Mouse (Mus musculus): ENCODE measurements around the gene 1700001J03Rik.
"Not testable (repeated sequence)": the region's sequence is repeated elsewhere in the genome, so short reads cannot be mapped to it uniquely, and the experiment has no call there.

Gene 1700001J03Rik

GRCm38 (mm10) chr5:146185204-146185603 is at the start of gene 1700001J03Rik:
TSS of gene 1700001J03Rik (minus strand) at chr5:146185304.
- not testable (repeated sequence) for DNase-seq (ENCODE audit: low read depth, low spot score)

- no peak for DNase-seq (ENCODE audit: low read depth, low spot score)
Observed at GRCm38 (mm10) chr5:146234336-146234735, 49.2 kb upstream of the 1700001J03Rik start.

GRCm38 (mm10) chr5:146232816-146233215 is 47.7 kb upstream of the 1700001J03Rik start:
- DNase-seq (ENCODE audit: low read depth, low spot score), result no peak

DNA sequence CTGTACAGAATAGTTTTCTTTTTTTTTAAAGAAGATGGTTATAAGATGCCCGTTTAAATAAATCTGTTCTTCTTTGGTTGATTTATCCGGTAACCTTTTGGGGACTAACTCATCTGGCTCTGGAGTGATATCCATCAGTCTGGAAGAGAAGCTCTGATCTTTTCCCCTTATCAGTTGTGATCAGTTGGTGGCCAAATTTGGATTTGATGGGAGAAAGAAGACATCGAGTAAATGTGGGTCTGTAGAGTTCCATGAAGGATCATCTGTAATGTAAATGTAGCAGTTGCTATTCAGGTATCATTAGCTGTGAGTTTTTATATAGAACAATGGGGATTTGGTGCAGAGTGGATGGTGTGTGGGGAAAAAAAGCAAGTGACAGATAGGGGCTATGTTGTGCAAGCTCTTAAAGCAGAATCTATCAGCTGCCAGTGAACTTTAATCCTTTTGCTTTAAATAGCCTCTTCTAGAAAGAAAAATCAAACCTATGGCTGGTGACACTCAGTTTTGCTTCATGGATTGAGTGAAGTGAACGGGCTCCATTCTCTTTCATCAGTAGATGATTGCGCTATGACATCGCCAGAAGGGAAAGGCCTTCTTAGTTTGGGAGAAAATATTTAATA is 47.1 kb upstream of the 1700001J03Rik start:
- DNase-seq (ENCODE audit: low read depth, low spot score), result no peak

DNA sequence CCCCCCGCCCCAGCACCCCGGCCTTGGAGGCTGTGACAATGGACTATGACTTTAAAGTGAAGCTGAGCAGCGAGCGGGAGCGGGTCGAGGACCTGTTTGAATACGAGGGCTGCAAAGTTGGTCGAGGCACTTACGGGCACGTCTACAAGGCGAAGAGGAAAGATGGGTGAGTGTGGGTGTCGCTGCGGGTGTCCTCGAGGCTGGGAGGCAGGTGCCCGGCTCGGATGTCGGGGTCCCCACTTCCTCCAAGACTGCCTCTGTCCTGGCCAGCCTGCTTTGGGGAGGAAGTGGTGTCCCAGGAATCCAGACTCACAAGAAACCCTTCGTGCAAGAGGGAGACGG is 46.5 kb upstream of the 1700001J03Rik start:
- DNase-seq (ENCODE audit: low read depth, low spot score), result no peak

GRCm38 (mm10) chr5:146230864-146231654 is 46.0 kb upstream of the 1700001J03Rik start, which contains the start of gene Cdk8:
TSS of gene Cdk8 (plus strand) at chr5:146231230.
- DNase-seq (ENCODE audit: low read depth, low spot score), result peak; percentile 92

GRCm38 (mm10) chr5:146229869-146230650 is 45.0 kb upstream of the 1700001J03Rik start:
- DNase-seq (ENCODE audit: low read depth, low spot score), result no peak

DNA sequence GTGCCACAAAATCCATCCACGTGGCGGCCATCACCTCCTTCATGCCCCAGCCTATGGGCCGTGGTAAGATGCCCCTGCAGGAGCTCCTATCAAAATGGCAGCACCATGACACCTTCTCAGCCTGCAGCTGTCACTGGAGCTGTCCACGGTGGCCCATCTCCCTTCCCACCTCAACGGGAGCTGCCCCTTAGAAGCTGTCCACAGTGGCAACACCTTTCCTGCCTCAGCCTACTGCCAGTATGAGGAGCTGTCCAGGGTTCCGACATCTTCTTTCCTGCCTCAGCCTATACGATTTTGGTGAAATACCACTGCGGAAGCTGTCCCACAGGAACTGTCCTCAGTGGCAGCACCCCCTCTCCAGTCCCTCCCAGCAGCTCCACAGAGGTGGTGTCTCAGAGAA is 42.4 kb upstream of the 1700001J03Rik start:
- DNase-seq (ENCODE audit: low read depth, low spot score), result no peak

- DNase-seq (ENCODE audit: low read depth, low spot score), result no peak
Observed at GRCm38 (mm10) chr5:146223786-146224185, 38.7 kb upstream of the 1700001J03Rik start.

GRCm38 (mm10) chr5:146221722-146222121 is 36.6 kb upstream of the 1700001J03Rik start:
- no peak for DNase-seq (ENCODE audit: low read depth, low spot score)

GRCm38 (mm10) chr5:146220879-146221714 is 36.0 kb upstream of the 1700001J03Rik start, which contains the start of gene Rnf6:
TSS of gene Rnf6 (minus strand) at chr5:146221555.
- DNase-seq (ENCODE audit: low read depth, low spot score), result peak; percentile 88

DNA sequence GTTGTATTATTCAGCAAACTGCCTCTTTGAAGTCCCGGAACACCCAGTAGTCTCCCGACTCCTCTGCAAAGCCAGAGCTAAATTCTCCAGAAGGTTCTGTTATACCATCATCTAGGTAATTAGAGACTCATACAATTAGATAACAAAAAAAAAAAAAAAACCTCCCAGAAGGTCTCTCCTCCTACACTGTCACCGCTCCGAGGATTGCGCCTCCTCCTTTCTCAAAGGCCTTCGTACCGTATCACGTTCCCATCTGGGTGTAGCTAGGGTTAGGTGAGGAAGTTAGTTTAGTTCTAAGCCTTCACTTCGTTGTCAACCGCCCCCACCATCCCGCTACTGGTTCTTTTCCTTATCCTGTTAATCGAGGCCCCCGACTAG is 35.4 kb upstream of the 1700001J03Rik start:
- DNase-seq (ENCODE audit: low read depth, low spot score), result no peak

DNA sequence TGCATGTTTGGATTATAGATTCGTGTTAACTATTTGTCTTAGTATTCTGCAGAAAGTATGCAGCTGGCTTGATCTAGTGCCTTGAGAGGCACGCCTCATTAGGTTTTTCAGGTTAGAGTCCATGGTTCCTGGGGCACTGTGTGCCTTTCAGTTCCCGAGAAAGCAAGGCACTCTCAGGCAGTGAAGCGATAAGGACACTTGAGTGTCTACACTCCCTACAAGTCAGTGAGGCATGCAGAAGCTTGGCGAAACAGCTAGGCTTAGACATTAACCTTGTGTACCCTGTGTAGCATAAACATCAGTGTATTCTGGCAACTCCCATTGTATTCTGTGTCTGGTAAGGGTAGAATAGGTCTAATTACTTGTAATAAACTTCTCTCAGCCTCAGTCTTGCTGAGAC is 20.4 kb upstream of the 1700001J03Rik start:
- no peak for DNase-seq (ENCODE audit: low read depth, low spot score)

DNA sequence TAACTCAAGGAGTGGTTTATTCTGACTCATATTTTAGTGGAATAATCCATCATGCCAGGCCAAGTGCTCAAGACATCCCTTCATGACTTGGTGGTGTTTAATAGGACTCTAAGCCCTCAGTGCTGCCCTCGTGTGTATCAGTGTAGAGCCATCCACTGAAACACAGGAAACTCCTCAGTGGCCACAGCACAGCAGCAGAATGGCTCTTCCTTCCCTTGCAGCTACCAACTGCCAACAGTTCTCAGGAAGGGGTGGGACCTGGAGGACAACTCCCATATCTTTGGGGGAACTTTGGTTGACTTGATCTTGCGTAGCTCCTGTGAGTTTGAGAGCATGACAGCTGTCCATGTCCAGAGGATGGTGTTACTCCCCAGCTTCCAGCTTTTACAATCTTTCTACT is 18.8 kb upstream of the 1700001J03Rik start:
- DNase-seq (ENCODE audit: low read depth, low spot score), result no peak

DNA sequence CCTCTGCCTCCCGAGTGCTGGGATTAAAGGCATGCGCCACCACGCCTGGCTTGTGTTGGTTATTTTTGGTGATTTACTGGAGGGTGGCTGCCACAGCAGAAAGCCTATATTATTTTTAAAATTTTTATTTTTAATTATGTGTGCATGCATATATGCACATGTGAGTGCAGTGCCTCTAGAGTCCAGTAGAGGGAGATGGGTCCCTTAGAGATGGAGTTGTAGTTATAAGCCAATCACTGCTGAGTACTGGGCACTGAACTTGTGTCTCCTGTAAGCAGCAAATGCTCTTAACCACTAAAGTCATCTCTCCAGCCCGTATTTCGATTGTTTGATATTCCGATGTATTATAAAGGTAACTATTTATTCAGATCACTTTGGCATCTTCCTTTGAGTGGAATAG is 15.5 kb upstream of the 1700001J03Rik start:
- no peak for DNase-seq (ENCODE audit: low read depth, low spot score)

DNA sequence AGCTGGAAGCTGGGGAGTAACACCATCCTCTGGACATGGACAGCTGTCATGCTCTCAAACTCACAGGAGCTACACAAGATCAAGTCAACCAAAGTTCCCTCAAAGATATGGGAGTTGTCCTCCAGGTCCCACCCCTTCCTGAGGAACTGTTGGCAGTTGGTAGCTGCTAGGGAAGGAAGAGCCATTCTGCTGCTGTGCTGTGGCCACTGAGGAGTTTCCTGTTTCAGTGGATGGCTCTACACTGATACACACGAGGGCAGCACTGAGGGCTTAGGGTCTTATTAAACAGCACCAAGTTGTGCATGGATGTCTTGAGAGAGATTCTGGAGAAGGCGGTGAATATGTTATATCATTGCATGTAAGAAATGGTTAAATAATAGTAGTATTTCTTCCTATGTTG is 14.4 kb upstream of the 1700001J03Rik start:
- no peak for DNase-seq (ENCODE audit: low read depth, low spot score)

GRCm38 (mm10) chr5:146199073-146199472 is 14.0 kb upstream of the 1700001J03Rik start:
- DNase-seq (ENCODE audit: low read depth, low spot score), result no peak

GRCm38 (mm10) chr5:146193360-146193759 is 8.3 kb upstream of the 1700001J03Rik start:
- no peak for DNase-seq (ENCODE audit: low read depth, low spot score)

GRCm38 (mm10) chr5:146190501-146191269 is 5.6 kb upstream of the 1700001J03Rik start:
- no peak for DNase-seq (ENCODE audit: low read depth, low spot score)

GRCm38 (mm10) chr5:146190093-146190492 is 5.0 kb upstream of the 1700001J03Rik start:
- DNase-seq (ENCODE audit: low read depth, low spot score), result no peak

- no peak for DNase-seq (ENCODE audit: low read depth, low spot score)
Observed at GRCm38 (mm10) chr5:146188712-146189111, 3.6 kb upstream of the 1700001J03Rik start.

Data from c-Kit-negative CD71-positive TER-119-positive erythroid progenitor cells, embryonic 14.5 days (primary cell).